Mouse (Mus musculus): ENCODE results near the gene Pik3r1.

DNA sequence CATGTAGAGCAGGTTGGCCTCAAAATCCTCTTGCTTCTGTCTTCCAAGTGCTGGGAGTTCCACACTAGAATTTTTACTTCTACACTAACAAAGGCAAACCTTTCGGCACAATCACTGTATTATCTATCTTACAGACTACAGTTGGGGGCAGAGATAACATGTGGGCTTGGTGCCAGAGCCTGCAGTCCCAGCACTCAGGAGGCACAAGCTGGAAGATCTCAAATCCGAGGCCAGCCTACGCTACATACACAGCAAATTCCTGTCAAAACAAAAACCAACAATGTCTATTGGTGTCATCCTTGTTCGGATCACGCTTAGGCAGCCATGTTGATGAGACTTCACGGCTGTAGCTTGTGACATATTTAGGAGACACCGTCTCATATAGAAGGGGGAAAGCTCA, 36.2 kb downstream of the Pik3r1 start:
- no peak for TF ChIP-seq GATA1 (IDR thresholded peaks at IDR 0.05; ENCODE audit: borderline replicate concordance, low read length)
- no peak for TF ChIP-seq FLI1 (IDR thresholded peaks at IDR 0.05; ENCODE audit: low read length)

Data from megakaryocyte, embryonic 14.5 days (primary cell).